Mouse (Mus musculus) kidney, postnatal 0 days (tissue): ENCODE measurements around the gene Sema4f. TPM values are rescaled to one million over a fixed set of nuclear protein-coding genes. Genes with fewer than 3 reads are reported as not detected.

Experiments used
- ATAC-seq: fragments of 200-750 bp; cut with Nextera tagmentation; replicated peaks from 2 replicates; pipeline ENCODE4 v1.8.0; 2017; ENCODE audit warnings: low read depth, moderate number of reproducible peaks, moderate TSS enrichment, moderate library complexity; ENCODE audit not compliant: low FRiP score
- DNase-seq: peaks from one replicate; pipeline ENCODE4 v3.0.0-alpha.2; 2016; ENCODE audit warnings: low spot score
- H3K27ac ChIP-seq: fragments of 300-500 bp; sonication (generic); 2 replicates; pipeline ENCODE4 v1.5.1; 2014; ENCODE audit warnings: mild to moderate bottlenecking
- H3K27me3 ChIP-seq: fragments of 300-500 bp; sonication (generic); 2 replicates; pipeline ENCODE4 v1.6.1; 2014; ENCODE audit warnings: low read length, mixed read lengths; ENCODE audit not compliant: insufficient read depth
- H3K36me3 ChIP-seq: fragments of 300-500 bp; sonication (generic); 2 replicates; pipeline ENCODE4 v1.6.1; 2014; ENCODE audit warnings: low read length, mixed read lengths; ENCODE audit not compliant: insufficient read depth
- H3K4me1 ChIP-seq: fragments of 300-500 bp; sonication (generic); replicated peaks from 2 replicates; pipeline ENCODE4 v1.6.1; 2014; ENCODE audit warnings: antibody characterized with exemption, low read length, mixed read lengths; ENCODE audit not compliant: insufficient read depth
- H3K4me2 ChIP-seq: fragments of 300-500 bp; sonication (generic); 2 replicates; pipeline ENCODE4 v1.6.1; 2014; ENCODE audit warnings: mild to moderate bottlenecking, low read length, moderate library complexity, mixed read lengths
- H3K4me3 ChIP-seq: fragments of 300-500 bp; sonication (generic); replicated peaks from 2 replicates; pipeline ENCODE4 v1.5.1; 2014; ENCODE audit warnings: low read depth, low read length
- H3K9ac ChIP-seq: fragments of 300-500 bp; sonication (generic); 2 replicates; pipeline ENCODE4 v1.6.1; 2014; ENCODE audit warnings: low read depth, low read length
- H3K9me3 ChIP-seq: fragments of 300-500 bp; sonication (generic); replicated peaks from 2 replicates; pipeline ENCODE4 v1.6.1; 2016; ENCODE audit warnings: low read length, inconsistent platforms, mixed read lengths
- CTCF ChIP-seq: IDR thresholded peaks from 2 replicates; pipeline ENCODE4 v1.5.1; 2016; ENCODE audit warnings: antibody characterized with exemption, low read depth, mild to moderate bottlenecking, moderate library complexity
- WGBS: fragments of 180-500 bp; shearing (Covaris S2); extraction: QIAGEN DNeasy Blood & Tissue Kit; methylation state at CpG from one replicate; pipeline ENCODE4 v1.1.7; 2014; 5-methylcytosine and 5-hydroxymethylcytosine counted together
- polyA plus RNA-seq: library from polyadenylated mRNA; unstranded; fragments of >200 nt; fragmentation: Nextera tagmentation; extraction: Ambion mirVana; gene quantifications from 2 replicates; pipeline ENCODE4 v1.2.1, GENCODE M21; 2015

The Sema4f gene
- polyA plus RNA-seq = 0.41 and 0.50 TPM in 2 replicates

- H3K27me3 ChIP-seq = no peaks in the 10 kb centered on the region
- H3K9ac ChIP-seq = 0 out of 2 replicates have a peak within 1 kb of the TSS, but pooled peaks have one; percentile 50
- no peaks in the 10 kb centered on the region for H3K9me3 ChIP-seq
- ATAC-seq = peak; percentile 96
- peak within 1 kb of the TSS; percentile 83 for H3K4me2 ChIP-seq
- TF ChIP-seq CTCF = no peak
- 3% methylated on average over 38 of the region's 44 CpGs for WGBS
- 0 out of 2 replicates have a peak, but pooled peaks cover 6% of the 10 kb centered on the region for H3K4me1 ChIP-seq
- H3K27ac ChIP-seq = no peak within 1 kb of the TSS
- peak within 1 kb of the TSS; percentile 44 for H3K4me3 ChIP-seq
- no peaks in the 10 kb centered on the region for H3K36me3 ChIP-seq
- peak; percentile 79 for DNase-seq
Observed at GRCm38 (mm10) chr6:82939167-82939912, at the start of gene Sema4f. Sema4f (minus strand) TSS chr6:82939769.

- H3K4me1 ChIP-seq = 0 out of 2 replicates have a peak, but pooled peaks cover 6% of the 10 kb centered on the region
- H3K4me3 ChIP-seq = no peak overlapping the region
- H3K36me3 ChIP-seq = no peaks in the 10 kb centered on the region
- H3K27me3 ChIP-seq = no peaks in the 10 kb centered on the region
- no peak overlapping the region for H3K27ac ChIP-seq
- ATAC-seq (no peak; the same call in 1 of the 2 replicates), DNase-seq (peak; percentile 79)
- no peak overlapping the region for H3K4me2 ChIP-seq
- 10% methylated on average over 9 of the region's 9 CpGs for WGBS
- TF ChIP-seq CTCF = no peak
- no peaks in the 10 kb centered on the region for H3K9me3 ChIP-seq
- H3K9ac ChIP-seq = no peak overlapping the region
Observed at GRCm38 (mm10) chr6:82987411-82987971, 47.9 kb upstream of the Sema4f start.

- no peak overlapping the region for H3K4me3 ChIP-seq
Observed at GRCm38 (mm10) chr6:82971031-82971430, 31.5 kb upstream of the Sema4f start.

GRCm38 (mm10) chr6:82969249-82970084 is 29.9 kb upstream of the Sema4f start:
- DNase-seq (no peak), ATAC-seq (no peak)
- no peak overlapping the region for H3K4me3 ChIP-seq
- H3K36me3 ChIP-seq = no peaks in the 10 kb centered on the region
- no peaks in the 10 kb centered on the region for H3K27me3 ChIP-seq
- no peak overlapping the region for H3K27ac ChIP-seq
- no peak overlapping the region for H3K9ac ChIP-seq
- 74% methylated on average over 6 of the region's 6 CpGs for WGBS
- H3K4me1 ChIP-seq = no peaks in the 10 kb centered on the region
- no peak for TF ChIP-seq CTCF
- H3K9me3 ChIP-seq = no peaks in the 10 kb centered on the region
- H3K4me2 ChIP-seq = no peak overlapping the region

More at GRCm38 (mm10) chr6:82971031-82971430, 31.5 kb upstream of the Sema4f start:
- Histone ChIP-seq H3K36me3 (no peaks in the 10 kb centered on the region), H3K27me3 (no peaks in the 10 kb centered on the region), H3K4me1 (no peaks in the 10 kb centered on the region), H3K9ac (no peak overlapping the region), H3K9me3 (no peaks in the 10 kb centered on the region), H3K27ac (no peak overlapping the region), H3K4me2 (no peak overlapping the region)
- ATAC-seq (no peak; the same call in 1 of the 2 replicates), DNase-seq (peak; percentile 83)
- TF ChIP-seq CTCF = peak; percentile 96
- WGBS = 5% methylated on average over 5 of the region's 5 CpGs

- WGBS = 43% methylated on average over 1 of the region's 1 CpGs
- ATAC-seq (no peak), DNase-seq (peak; percentile 42)
Observed at GRCm38 (mm10) chr6:82961664-82962063, 22.1 kb upstream of the Sema4f start.

More at GRCm38 (mm10) chr6:82961664-82962063, 22.1 kb upstream of the Sema4f start:
- Histone ChIP-seq H3K4me1 (no peaks in the 10 kb centered on the region), H3K4me3 (no peak overlapping the region), H3K36me3 (no peaks in the 10 kb centered on the region), H3K9ac (no peak overlapping the region), H3K4me2 (no peak overlapping the region), H3K27ac (no peak overlapping the region), H3K27me3 (no peaks in the 10 kb centered on the region), H3K9me3 (no peaks in the 10 kb centered on the region)
- TF ChIP-seq CTCF = no peak
